Mouse (Mus musculus): Measurements from ENCODE around the gene Enah.

DNA sequence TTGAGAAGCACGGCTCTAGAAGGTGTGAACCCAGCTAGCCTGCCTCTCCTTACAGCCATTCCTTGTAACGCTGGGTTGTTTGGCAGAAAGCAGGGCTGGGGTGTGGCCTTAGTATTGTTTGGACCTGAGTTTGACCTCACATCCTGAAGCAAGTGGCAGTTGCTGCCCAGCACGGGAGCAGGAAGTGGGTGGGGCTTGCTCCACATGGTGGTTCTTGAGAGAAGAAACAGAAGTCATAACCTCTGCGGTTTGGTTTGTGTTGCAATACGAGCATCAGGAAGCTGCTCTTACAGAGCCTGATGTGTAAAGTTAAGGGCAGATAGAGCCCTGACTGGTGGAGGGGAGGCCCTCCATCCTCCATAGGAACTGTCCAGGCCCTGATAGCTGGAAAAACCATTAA lies 159.1 kb downstream of the Enah start:
- no peak for TF ChIP-seq CTCF (IDR thresholded peaks at IDR 0.05; ENCODE audit: low read depth)
- peak; percentile 61; the same call in 1 of the 2 replicates for TF ChIP-seq EP300 (IDR thresholded peaks at IDR 0.05; ENCODE audit: low read depth)

All from heart, postnatal 0 days (tissue).